Mouse (Mus musculus) CH12.LX (cell line): ENCODE data around the gene Cd83.
A peak's percentile ranks its signal among the peaks of the same experiment; 100 is the strongest.

Experiments used
- CTCF ChIP-seq, 2 experiments: IDR thresholded peaks in 1 of 2; conservative IDR thresholded peaks in 1 of 2; 2 replicates each; pipeline ENCODE4 v1.5.1; 2011 to 2012; ENCODE audit warnings: low read depth in 2 of 2, low read length in 2 of 2, improper control_type of control experiment in 1 of 2, inconsistent platforms in 1 of 2, mild to moderate bottlenecking in 1 of 2, moderate library complexity in 1 of 2
- E2F4 ChIP-seq: IDR thresholded peaks from 2 replicates; pipeline ENCODE4 v1.6.1; 2011; ENCODE audit warnings: low read depth, low read length, improper control_type of control experiment; ENCODE audit not compliant: insufficient replicate concordance
- EP300 ChIP-seq: IDR thresholded peaks from 2 replicates; pipeline ENCODE4 v1.6.1; 2011; ENCODE audit warnings: low read length, improper control_type of control experiment
- HCFC1 ChIP-seq: IDR thresholded peaks from 2 replicates; pipeline ENCODE4 v1.6.1; 2012; ENCODE audit warnings: low read depth, mild to moderate bottlenecking, inconsistent platforms, low read length, improper control_type of control experiment
- KAT2A ChIP-seq: IDR thresholded peaks from 2 replicates; pipeline ENCODE4 v1.6.1; 2012; ENCODE audit warnings: low read length, improper control_type of control experiment, inconsistent platforms; ENCODE audit not compliant: insufficient replicate concordance
- POLR2A ChIP-seq: IDR thresholded peaks from 2 replicates; pipeline ENCODE4 v1.6.1; 2011; ENCODE audit warnings: low read depth, mild to moderate bottlenecking, improper control_type of control experiment, low read length

DNA sequence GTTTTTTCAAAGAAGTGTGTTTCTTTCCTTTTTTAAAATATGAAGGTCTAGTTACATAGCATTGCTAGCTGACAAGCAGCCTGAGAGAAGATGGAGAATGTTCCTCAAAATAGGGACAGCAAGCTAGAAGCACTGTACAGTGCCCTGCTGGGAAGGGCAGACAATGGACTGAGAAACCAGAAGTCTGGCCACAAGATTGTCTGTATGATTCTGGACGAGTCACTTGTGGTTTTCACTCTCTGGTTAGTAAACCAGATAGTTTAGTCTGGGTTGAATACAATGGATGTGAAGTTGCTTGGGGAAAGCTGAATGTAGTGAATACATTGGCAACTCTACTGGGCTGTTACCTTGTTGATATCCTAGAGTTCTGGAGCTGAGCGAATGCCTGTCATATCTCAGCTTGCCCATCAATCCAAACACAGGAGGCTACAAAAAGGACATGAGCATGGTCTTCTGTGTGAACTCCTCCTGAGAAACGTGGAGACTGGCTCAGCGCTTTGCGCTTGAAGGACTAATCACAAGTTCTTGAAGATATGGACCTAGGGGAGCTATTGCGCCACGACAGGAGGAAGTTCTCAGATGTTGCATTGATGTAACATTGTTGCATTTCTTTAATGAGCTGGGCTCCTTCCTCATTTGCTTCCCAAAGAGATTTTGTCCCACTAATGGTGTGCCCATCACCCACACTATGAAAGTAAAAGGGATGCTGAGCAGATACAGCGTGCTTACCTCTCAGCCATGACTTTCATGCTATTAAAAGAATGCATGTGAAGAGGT lies 18.0 kb downstream of the Cd83 start:
- TF ChIP-seq EP300 (no peak), E2F4 (no peak), POLR2A (peak; percentile 27; the same call in 1 of the 2 replicates), CTCF (conservative IDR thresholded peaks at IDR 0.05 in 1 of 2, IDR thresholded peaks at IDR 0.05 in 1 of 2; ENCODE audit: low read depth in 2 of 2, low read length in 2 of 2) (no peak), HCFC1 (no peak), KAT2A (no peak)
